Mouse (Mus musculus): ENCODE results near the gene Saa3. TPM values are rescaled to one million over a fixed set of nuclear protein-coding genes. Genes with fewer than 3 reads are reported as not detected.
"Not testable (repeated sequence)": the region's sequence is repeated elsewhere in the genome, so short reads cannot be mapped to it uniquely, and the experiment has no call there.

The Saa3 gene
- total RNA-seq, 2 experiments from 2014 or later: 0.87 to 1.8 TPM

DNA sequence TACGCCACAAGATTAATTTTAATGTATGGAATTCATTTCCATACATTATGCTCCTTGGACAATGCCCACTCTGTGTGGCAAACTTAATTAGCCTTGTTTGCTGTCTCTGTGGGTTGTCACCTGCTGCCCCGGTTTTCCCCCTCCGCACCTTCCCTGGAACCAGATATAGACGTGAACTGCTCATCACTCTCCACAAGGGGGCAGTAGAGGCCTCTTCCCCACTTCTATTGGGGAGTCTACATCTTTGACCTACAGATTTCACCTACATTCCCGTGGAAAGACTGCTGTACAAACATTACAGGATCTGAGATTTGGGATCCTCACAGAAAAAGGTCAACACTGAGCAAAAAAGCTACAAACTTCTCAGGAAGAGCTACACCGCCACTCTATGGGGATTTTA, 982 bp downstream of the Saa3 start:
- peak; percentile 39; the same call in 1 of the 2 replicates for ATAC-seq (ENCODE audit: poor library complexity, severe bottlenecking)

DNA sequence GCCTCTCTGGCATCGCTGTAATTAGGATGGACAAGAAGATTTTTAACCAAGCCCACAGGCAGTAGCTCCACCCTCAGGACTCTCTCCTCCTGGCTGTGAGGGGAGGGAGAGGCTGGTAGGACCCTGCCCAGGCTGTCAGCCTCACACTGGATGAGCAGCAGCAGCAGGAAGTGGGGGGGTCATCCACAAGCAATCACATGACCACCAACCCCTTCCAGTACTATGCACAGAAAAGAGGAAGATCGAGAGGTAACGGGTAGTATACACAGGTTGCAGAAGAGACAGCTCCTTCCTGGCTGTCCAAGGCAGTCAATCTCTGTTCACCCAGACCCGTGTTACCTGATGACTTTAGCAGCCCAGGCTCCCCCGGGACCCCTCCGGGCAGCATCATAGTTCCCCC, 3.2 kb downstream of the Saa3 start:
- ATAC-seq (ENCODE audit: poor library complexity, severe bottlenecking): peak; percentile 43

DNA sequence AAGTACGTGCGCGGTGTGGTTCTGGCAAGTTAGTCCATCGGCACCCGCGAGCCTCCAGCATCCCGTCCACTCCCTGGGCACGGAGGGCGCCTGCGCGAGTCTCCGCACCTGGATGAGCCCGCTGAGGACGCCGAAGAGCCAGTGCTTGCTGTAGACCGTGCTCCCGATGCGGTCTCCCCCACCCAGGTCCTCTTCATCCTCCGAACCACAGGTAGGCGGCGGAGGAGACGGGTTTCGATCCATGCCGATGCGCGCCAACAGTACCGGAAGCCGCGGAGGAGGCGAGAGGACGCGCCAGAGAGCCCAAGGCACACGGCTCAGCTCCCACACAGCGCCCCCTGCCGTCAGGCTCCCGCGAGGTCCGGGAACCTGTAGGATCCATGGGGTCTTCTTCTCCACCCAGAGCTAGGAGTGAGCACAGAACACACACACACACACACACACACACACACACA, 5.1 kb downstream of the Saa3 start, which contains the start of gene Saal1:
Gene Saal1, minus strand, starts transcription at position 291 of the 455 bp plus-strand sequence.
- peak; percentile 95 for ATAC-seq (ENCODE audit: poor library complexity, severe bottlenecking)

DNA sequence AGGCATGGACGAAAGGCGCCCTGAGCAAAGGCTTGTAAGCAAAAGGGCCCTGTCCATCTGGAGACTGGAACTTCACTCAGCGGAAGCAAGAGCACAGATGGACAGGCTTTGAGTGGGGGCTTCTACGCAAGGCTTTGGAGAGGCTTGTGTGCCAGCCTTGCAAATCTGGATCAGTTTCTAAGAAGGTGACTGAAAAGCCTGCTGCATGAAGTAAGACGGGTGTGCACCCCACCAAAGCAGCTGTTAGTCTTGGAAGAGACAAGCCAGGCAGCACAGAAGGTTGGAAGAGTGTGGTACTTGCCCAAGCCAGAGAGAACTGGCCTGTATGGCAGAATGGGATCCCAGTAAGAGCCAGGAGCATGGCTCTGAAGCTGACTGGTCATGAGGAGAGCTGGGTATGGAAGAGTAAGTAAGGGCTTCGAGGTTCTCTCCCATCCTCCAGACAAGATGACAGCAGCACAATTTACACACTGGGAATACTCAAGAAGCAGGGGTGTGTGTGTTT, 14.9 kb downstream of the Saa3 start:
- no peak for ATAC-seq (ENCODE audit: poor library complexity, severe bottlenecking)

DNA sequence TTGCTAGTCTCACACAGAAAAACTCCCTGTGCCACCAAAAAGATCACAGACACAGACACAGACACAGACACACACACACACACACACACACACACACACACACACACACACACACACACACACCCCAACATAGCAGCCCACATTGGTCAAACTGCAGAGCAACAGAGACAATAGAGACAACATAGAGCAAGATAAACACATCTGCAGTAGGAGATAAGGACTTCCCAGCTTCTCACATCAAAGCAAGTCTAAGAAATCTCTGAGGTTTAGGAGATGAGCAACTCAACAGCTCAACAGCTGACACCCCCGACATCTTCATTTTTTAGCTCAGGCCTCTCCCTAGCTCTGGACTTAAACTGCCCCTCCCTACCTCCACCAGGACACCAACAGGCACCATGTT, 18.7 kb downstream of the Saa3 start:
- no peak for ATAC-seq (ENCODE audit: poor library complexity, severe bottlenecking)

DNA sequence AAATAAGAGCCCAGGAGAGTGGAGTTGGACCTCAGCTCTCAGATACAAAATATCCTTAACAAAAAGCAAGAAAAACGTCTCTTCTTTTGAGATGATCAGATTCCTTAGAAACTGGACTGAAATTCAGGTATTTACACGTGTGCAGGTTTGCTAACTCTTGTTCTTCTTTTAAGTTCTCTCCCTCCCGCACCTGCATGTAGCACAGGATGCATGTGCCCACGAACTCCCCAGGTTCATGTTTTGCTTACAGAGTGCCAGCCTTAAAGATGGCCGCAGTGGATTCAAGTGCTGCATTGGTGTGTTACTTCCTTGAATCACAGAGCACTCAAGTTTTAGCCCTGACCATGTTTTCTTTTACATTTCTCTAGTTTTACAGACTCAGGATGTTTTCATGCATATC, 28.7 kb downstream of the Saa3 start:
- no peak for ATAC-seq (ENCODE audit: poor library complexity, severe bottlenecking)

DNA sequence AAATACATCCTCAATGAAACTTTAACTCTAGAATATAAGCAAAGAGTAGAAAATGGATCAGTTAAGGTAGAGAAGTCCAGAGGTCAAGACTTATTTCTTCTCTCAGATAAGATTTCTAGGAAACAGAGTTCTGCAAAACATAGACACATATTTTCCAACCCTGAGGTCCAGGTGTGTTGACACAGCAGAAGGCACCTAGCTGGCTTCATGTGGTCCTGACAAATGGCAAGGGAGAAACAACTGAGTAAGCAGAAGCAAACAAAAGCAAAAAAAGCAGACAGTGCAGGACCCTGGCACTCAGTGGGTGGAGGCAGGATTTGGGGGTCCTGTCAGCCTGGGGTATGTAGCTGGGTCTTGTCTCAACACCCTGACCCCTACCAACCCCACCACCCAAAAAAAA, 34.8 kb downstream of the Saa3 start:
- no peak for ATAC-seq (ENCODE audit: poor library complexity, severe bottlenecking)

DNA sequence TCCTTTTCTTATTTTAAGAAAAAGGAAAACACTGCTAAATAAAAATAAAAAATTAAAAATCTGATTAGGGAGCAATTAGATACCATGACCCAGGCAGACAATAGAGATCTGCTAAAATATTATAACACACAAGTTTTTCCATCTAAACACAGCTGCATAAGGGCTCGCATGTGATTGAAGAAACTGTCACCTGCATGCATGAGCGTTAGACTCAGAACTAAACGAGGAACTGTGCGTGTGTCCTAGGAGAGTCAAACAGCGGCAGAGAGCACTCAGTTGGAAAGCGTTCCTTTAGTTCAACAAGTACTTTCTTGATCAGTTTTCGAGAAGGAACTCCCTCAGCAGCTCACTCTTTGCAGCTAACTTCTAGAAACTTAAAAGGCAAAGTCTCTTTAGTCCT, 36.5 kb downstream of the Saa3 start:
- not testable (repeated sequence) for ATAC-seq (ENCODE audit: poor library complexity, severe bottlenecking)

DNA sequence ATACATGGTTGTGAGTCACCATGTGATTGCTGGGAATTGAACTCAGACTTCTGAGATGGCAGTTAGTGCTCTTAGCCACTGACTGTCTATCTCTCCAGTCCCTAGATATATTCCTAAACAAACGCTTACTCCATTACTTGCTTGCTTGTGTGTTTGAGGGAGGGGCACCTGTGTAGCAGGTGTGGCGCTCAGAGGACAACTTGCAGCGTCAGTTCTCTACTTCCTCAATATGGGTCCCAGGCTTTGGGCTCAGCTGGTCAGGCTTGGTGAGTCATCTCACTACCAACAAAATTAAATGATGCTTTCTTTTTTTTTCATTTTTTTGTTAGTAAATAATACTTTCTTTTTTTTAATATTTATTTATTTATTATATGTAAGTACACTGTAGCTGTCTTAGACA, 37.1 kb downstream of the Saa3 start:
- ATAC-seq (ENCODE audit: poor library complexity, severe bottlenecking): no peak

DNA sequence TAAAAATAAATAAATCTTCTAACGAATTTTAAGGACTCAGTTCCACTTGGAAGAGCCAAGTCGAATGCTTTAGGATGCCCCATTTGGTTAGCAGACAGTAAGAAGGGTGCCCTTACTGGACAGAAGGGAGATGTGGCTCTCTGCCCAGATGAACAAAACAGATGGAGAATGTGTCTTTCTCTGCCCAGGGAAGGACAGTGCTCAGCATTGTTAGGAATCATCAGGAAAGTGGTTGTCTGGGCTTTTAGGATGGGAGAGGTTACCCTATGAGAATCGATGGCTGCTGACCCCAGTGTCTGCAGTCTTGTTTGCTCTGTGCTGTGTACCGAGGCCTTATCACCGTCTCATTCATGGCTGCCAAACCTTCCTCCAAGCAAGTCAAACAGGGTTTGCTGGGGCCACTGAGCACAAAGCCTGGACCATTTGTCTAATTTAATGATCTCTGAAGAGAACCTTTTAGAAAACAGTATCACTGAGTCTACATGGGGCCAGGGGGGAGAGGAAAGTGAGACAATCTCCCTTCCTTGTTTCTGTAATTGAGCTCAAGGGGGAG, 38.6 kb downstream of the Saa3 start:
- no peak for ATAC-seq (ENCODE audit: poor library complexity, severe bottlenecking)

DNA sequence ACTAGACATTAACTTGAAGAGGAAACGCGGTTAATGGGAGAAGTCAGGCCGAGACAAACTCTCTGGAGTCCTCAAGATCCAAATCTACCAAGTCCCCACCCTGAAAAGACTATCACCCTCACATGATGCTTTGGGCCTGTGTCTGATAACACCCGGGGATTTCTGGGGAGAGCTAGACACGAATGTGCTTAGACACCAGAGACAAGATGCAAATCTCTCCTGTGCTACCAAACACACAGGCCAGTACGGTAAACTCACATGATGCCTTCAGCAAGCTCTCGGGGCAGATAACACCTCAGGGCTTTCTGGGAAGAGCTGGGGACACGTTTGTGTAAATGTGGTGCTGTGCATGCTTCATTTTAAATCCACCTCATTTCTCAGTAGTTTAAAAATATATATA, 39.6 kb downstream of the Saa3 start:
- ATAC-seq (ENCODE audit: poor library complexity, severe bottlenecking): no peak

DNA sequence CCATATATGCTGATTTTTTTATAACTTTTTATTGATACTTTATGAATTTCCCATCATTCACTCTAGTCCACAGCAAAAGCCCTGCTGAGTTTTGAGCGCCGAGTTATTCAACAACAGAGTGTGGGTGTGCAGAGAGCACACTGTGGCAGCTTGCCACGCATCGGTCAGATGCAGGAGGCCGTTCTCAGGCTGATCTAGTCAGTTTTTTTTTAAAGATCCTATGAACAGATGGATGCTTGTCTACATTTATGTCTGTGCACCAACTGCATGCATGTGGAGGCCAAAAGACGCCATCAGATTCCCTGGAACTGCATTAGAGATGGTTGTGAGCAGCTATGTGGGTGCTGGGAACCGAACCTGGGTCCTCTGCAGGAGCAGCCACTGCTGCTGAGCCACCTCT, 40.4 kb downstream of the Saa3 start:
- ATAC-seq (ENCODE audit: poor library complexity, severe bottlenecking): no peak

DNA sequence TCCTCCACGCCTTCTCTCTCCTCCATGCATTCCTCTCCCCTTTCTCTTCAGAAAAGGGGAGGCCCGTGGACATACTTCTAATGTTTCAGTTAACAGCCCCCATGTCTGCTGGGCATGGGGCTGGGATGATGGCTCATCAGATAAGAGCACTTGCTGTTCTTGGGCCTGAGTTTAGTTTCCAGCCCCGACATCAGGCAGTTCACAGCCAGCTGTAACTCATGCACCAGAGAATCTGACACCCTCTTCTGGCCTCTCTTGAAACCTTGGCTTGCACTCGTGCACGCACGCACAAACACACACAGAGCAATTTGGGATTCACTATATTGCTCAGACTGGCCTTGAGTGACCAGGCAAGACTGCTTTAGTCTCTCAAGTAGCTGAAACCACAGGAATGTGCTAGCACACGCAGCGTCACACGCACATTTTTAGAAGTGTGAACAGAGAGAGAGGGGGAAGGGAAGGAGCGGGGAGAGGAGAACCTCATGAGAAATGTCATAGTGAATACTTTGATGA, 43.3 kb downstream of the Saa3 start, which contains the start of gene Tph1:
Gene Tph1, minus strand, starts transcription at position 378 of the 513 bp plus-strand sequence.
- no peak for ATAC-seq (ENCODE audit: poor library complexity, severe bottlenecking)

DNA sequence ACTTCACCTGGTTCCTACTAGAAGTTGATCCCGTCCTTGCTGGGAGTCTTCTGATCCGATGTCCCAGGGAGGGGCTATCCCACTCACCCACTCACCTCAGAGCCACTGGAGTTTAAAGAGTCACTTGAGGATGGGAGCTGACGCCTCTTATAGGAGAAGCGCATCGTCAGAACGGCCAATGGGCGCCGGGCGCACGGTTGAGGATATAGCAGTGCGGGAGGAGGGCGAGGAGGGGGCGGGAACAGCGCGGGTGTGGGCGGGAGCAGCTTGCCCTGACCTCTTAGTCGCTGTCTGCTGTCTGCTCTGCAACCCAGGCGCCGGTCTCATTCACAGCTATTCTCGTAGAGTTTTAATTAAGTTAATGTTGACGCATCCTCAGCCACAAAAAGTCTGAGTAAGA, 48.2 kb downstream of the Saa3 start:
- no peak for ATAC-seq (ENCODE audit: poor library complexity, severe bottlenecking)

DNA sequence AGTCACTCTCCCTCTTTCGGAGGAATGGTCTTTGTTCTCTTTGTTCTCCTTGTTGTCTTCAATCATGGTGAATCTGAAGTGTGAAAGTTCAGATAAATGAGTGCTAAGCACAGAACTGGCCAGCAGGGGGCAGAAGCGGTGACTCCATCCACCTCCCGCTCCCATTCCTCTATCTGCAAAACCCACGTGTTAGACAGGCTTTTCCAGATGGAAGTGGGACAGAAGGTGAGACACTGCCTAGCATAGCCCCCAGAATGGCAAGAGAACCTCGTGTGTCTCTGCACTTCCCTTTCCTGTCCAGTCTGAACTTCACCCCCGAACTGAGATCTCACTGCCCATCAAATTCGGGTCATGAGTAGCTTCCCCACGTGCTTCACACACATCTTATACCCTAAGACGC, 50.3 kb downstream of the Saa3 start:
- no peak for ATAC-seq (ENCODE audit: poor library complexity, severe bottlenecking)

Other genes starting within 250 kb of the Saa3 start
- gene Sergef, start 75.9 kb downstream of the Saa3 start, total RNA-seq (2015): 4.1 and 8.3 TPM in 2 replicates
- 8.3 and 9.3 TPM in 2 replicates for gene Sergef, start 75.9 kb downstream of the Saa3 start, total RNA-seq (2017)
- not detected in 2 replicates for gene Tph1, start 43.2 kb downstream of the Saa3 start, total RNA-seq (2015)
- not detected in 2 replicates for gene Tph1, start 43.2 kb downstream of the Saa3 start, total RNA-seq (2017)
- gene Saal1, start 5.0 kb downstream of the Saa3 start, total RNA-seq (2015): 12.1 and 12.3 TPM in 2 replicates
- 9.9 and 12.5 TPM in 2 replicates for gene Saal1, start 5.0 kb downstream of the Saa3 start, total RNA-seq (2017)
- gene Saa4, start 16.9 kb upstream of the Saa3 start, total RNA-seq (2015): not detected in 2 replicates
- gene Saa4, start 16.9 kb upstream of the Saa3 start, total RNA-seq (2017): not detected in 2 replicates
- gene Saa1, start 27.3 kb upstream of the Saa3 start, total RNA-seq (2015): not detected in 2 replicates
- gene Saa1, start 27.3 kb upstream of the Saa3 start, total RNA-seq (2017): not detected in 2 replicates
- gene Saa2, start 36.1 kb upstream of the Saa3 start, total RNA-seq (2015): not detected in 2 replicates
- gene Saa2, start 36.1 kb upstream of the Saa3 start, total RNA-seq (2017): not detected in 2 replicates
- gene Hps5, start 80.4 kb upstream of the Saa3 start, total RNA-seq (2015): 26.0 and 27.1 TPM in 2 replicates
- 58.8 and 61.3 TPM in 2 replicates for gene Hps5, start 80.4 kb upstream of the Saa3 start, total RNA-seq (2017)
- gene Gtf2h1, start 80.4 kb upstream of the Saa3 start, total RNA-seq (2015): 36.6 and 40.0 TPM in 2 replicates
- 70.2 and 74.8 TPM in 2 replicates for gene Gtf2h1, start 80.4 kb upstream of the Saa3 start, total RNA-seq (2017)
- gene Ldha, start 125.8 kb upstream of the Saa3 start, total RNA-seq (2015): 278 and 286 TPM in 2 replicates
- gene Ldha, start 125.8 kb upstream of the Saa3 start, total RNA-seq (2017): 212 and 223 TPM in 2 replicates
- gene Ldhc, start 145.5 kb upstream of the Saa3 start, total RNA-seq (2015): 2.3 and 2.9 TPM in 2 replicates
- gene Ldhc, start 145.5 kb upstream of the Saa3 start, total RNA-seq (2017): 1.0 TPM in 1 of 2 replicates, not detected in the other
- gene Tsg101, start 204.3 kb upstream of the Saa3 start, total RNA-seq (2015): 94.3 and 96.9 TPM in 2 replicates
- 43.6 and 58.2 TPM in 2 replicates for gene Tsg101, start 204.3 kb upstream of the Saa3 start, total RNA-seq (2017)
- 18.0 and 18.2 TPM in 2 replicates for gene Uevld, start 242.8 kb upstream of the Saa3 start, total RNA-seq (2015)
- gene Uevld, start 242.8 kb upstream of the Saa3 start, total RNA-seq (2017): 14.1 and 16.2 TPM in 2 replicates

Measured in megakaryocyte, adult 5-6 weeks (primary cell).